In the genomic region with DNA sequence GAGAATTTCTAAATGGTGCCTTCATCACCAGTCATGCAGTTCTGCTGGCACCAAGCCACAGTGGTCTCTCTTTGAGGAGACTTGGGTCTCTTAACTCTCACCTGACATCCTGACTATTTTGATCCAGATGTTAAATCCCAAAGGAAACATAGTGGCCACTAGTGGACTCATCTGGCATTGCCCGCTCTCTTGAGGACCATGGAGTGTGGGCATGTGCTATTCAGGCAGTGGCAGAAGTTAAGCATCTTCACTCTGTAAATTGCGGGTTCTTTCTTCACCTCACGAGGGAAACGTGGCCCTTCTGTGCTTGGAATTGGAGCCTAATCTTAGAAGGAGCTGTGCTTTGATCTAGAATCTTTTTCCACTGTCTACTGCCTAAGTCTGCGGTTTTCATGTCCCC, we compare ENCODE assay signal across 14 mouse cellular contexts.
A peak's percentile ranks its signal among the peaks of the same experiment; 100 is the strongest.
DNase-seq lines count a peak whose midpoint lies in the region; ATAC-seq and TF ChIP-seq lines count a peak whose summit lies in the region.
"Had no signal": no experiment of that assay in that cellular context is flagged by ENCODE, and none has a peak within 500 bp of the region (broad histone marks: within the 10 kb centered on the region; RNA-seq: fewer than 3 reads in every experiment).

No protein-coding gene starts in this region.

- H3K9ac ChIP-seq in forebrain, embryonic 14.5 days (ENCODE audit: low read length), result no peak overlapping the region
- H3K9ac ChIP-seq in forebrain, embryonic 13.5 days, result no peak overlapping the region
- H3K9ac ChIP-seq: heart, embryonic 15.5 days; limb, embryonic 12.5 days had no signal

- no peaks in the 10 kb centered on the region for H3K9me3 ChIP-seq in forebrain, embryonic 14.5 days (replicated peaks; ENCODE audit: control insufficient read depth, low read length)
- H3K9me3 ChIP-seq in forebrain, embryonic 13.5 days (replicated peaks), result no peaks in the 10 kb centered on the region
- H3K9me3 ChIP-seq: heart, embryonic 15.5 days; limb, embryonic 12.5 days had no signal

- DNase-seq in forebrain, embryonic 14.5 days (ENCODE audit: low spot score), result peak; percentile 15
- DNase-seq in layer of hippocampus, adult 2 months (ENCODE audit: low spot score in 2 of 2), result no peak
- DNase-seq in layer of hippocampus, adult 8-10 months (ENCODE audit: low spot score in 2 of 2), result no peak
- peak; percentile 8 for DNase-seq in ovary, postnatal 36 days (ENCODE audit: low spot score)
- DNase-seq in ovary, adult 18-20 months (ENCODE audit: low spot score), result no peak
- peak; percentile 49 for DNase-seq in testis, postnatal 10 days (ENCODE audit: low spot score)
- no peak for DNase-seq in right cerebral cortex, postnatal 10 days (ENCODE audit: low spot score in 2 of 2)
- DNase-seq: gastrocnemius, postnatal 14 days; layer of hippocampus, adult 9-11 months; thymus, postnatal 36 days had no signal

- ATAC-seq in forebrain, embryonic 14.5 days, result no peak
- no peak for ATAC-seq in forebrain, embryonic 13.5 days

- H3K4me3 ChIP-seq in forebrain, embryonic 14.5 days (ENCODE audit: low read depth, low read length), result no peak overlapping the region
- no peak overlapping the region for H3K4me3 ChIP-seq in forebrain, embryonic 13.5 days
- no peak overlapping the region for H3K4me3 ChIP-seq in layer of hippocampus, adult 2 months
- H3K4me3 ChIP-seq: heart, embryonic 15.5 days; limb, embryonic 12.5 days; megakaryocyte, embryonic 14.5 days had no signal

- H3K4me1 ChIP-seq in forebrain, embryonic 14.5 days (ENCODE audit: control insufficient read depth, insufficient read depth, low read length), result no peaks in the 10 kb centered on the region
- H3K4me1 ChIP-seq in forebrain, embryonic 13.5 days, result no peaks in the 10 kb centered on the region
- H3K4me1 ChIP-seq: heart, embryonic 15.5 days; megakaryocyte, embryonic 14.5 days had no signal

- no peak overlapping the region for H3K27ac ChIP-seq in forebrain, embryonic 14.5 days (ENCODE audit: low read depth, low read length)
- no peak overlapping the region for H3K27ac ChIP-seq in forebrain, embryonic 13.5 days
- no peak overlapping the region for H3K27ac ChIP-seq in layer of hippocampus, adult 2 months
- H3K27ac ChIP-seq: heart, embryonic 15.5 days; limb, embryonic 12.5 days had no signal

- H3K36me3 ChIP-seq in forebrain, embryonic 14.5 days (ENCODE audit: control insufficient read depth, insufficient read depth, low read length), result no peaks in the 10 kb centered on the region
- H3K36me3 ChIP-seq in forebrain, embryonic 13.5 days (ENCODE audit: poor library complexity, severe bottlenecking), result no peaks in the 10 kb centered on the region
- H3K36me3 ChIP-seq: heart, embryonic 15.5 days; limb, embryonic 12.5 days had no signal

- no peak overlapping the region for H3K4me2 ChIP-seq in forebrain, embryonic 14.5 days (ENCODE audit: low read length)
- H3K4me2 ChIP-seq in forebrain, embryonic 13.5 days, result no peak overlapping the region
- H3K4me2 ChIP-seq: heart, embryonic 15.5 days; limb, embryonic 12.5 days had no signal

- no peaks in the 10 kb centered on the region for H3K27me3 ChIP-seq in forebrain, embryonic 14.5 days (replicated peaks; ENCODE audit: control insufficient read depth, insufficient read depth, low read length)
- no peaks in the 10 kb centered on the region for H3K27me3 ChIP-seq in forebrain, embryonic 13.5 days
- H3K27me3 ChIP-seq: heart, embryonic 15.5 days; megakaryocyte, embryonic 14.5 days had no signal

- TF ChIP-seq CTCF in layer of hippocampus, adult 2 months (conservative IDR thresholded peaks at IDR 0.05), result peak; percentile 69

- 78% methylated on average over 5 of the region's 5 CpGs for WGBS in forebrain, embryonic 14.5 days
- 84% methylated on average over 5 of the region's 5 CpGs for WGBS in forebrain, embryonic 13.5 days

Comparison
In these comparisons a context has a peak if more than half of its experiments do, and no peak if none do; other contexts are left out.
1. DNase-seq: peak in forebrain, embryonic 14.5 days (single experiment), ovary, postnatal 36 days (single experiment) and testis, postnatal 10 days (single experiment); none in layer of hippocampus, adult 2 months (0 of 2), layer of hippocampus, adult 8-10 months (0 of 2), ovary, adult 18-20 months (single experiment) and right cerebral cortex, postnatal 10 days (0 of 2).